In genomic region chr16:49904248-49904930, GRCm38 (mm10) we compare ENCODE assay signal across 12 mouse cellular contexts.
DNase-seq lines count a peak whose midpoint lies in the region; ATAC-seq lines count a peak whose summit lies in the region.
"Had no signal": no experiment of that assay in that cellular context is flagged by ENCODE, and none has a peak within 500 bp of the region (broad histone marks: within the 10 kb centered on the region; RNA-seq: fewer than 3 reads in every experiment).

No protein-coding gene starts in this region.

- 77% methylated on average over 10 of the region's 10 CpGs for WGBS in heart, embryonic 10.5 days
- WGBS in limb, embryonic 12.5 days = 88% methylated on average over 10 of the region's 10 CpGs

- H3K9me3 ChIP-seq in heart, embryonic 10.5 days = no peaks in the 10 kb centered on the region
- H3K9me3 ChIP-seq in megakaryocyte, embryonic 14.5 days = no peaks in the 10 kb centered on the region
- H3K9me3 ChIP-seq in limb, embryonic 12.5 days = no peaks in the 10 kb centered on the region

- ATAC-seq in megakaryocyte, adult 5-6 weeks (ENCODE audit: poor library complexity, severe bottlenecking) = no peak
- no peak for ATAC-seq in limb, embryonic 12.5 days (ENCODE audit: insufficient number of reproducible peaks, insufficient read depth, low FRiP score, low TSS enrichment, low read depth)
- ATAC-seq in frontal cortex, adult (ENCODE audit: low TSS enrichment) = no peak
- ATAC-seq in monocyte, adult 5-6 weeks (replicated peaks; ENCODE audit: insufficient number of reproducible peaks, low FRiP score, low TSS enrichment, poor library complexity, severe bottlenecking) = no peak
- ATAC-seq: CD4-positive, CD25-positive, alpha-beta regulatory T cell, adult 4 months; hindbrain, postnatal 0 days had no signal

- no peak overlapping the region for H3K4me3 ChIP-seq in heart, embryonic 10.5 days
- peak overlapping the region; percentile 40 for H3K4me3 ChIP-seq in megakaryocyte, embryonic 14.5 days (replicated peaks)
- H3K4me3 ChIP-seq in limb, embryonic 12.5 days (replicated peaks) = no peak overlapping the region

- H3K4me1 ChIP-seq in heart, embryonic 10.5 days = peaks cover 29% of the 10 kb centered on the region
- peaks cover 86% of the 10 kb centered on the region for H3K4me1 ChIP-seq in megakaryocyte, embryonic 14.5 days
- peaks cover 30% of the 10 kb centered on the region for H3K4me1 ChIP-seq in limb, embryonic 12.5 days (replicated peaks)

- H3K27me3 ChIP-seq in heart, embryonic 10.5 days (ENCODE audit: insufficient read depth, poor library complexity, severe bottlenecking) = no peaks in the 10 kb centered on the region
- H3K27me3 ChIP-seq in megakaryocyte, embryonic 14.5 days (replicated peaks) = no peaks in the 10 kb centered on the region
- no peaks in the 10 kb centered on the region for H3K27me3 ChIP-seq in limb, embryonic 12.5 days

- no peak for DNase-seq in heart, embryonic 10.5 days (ENCODE audit: low spot score)
- no peak for DNase-seq in heart, postnatal 4 days
- no peak for DNase-seq in thymus, postnatal 25 days
- DNase-seq: cerebellum, postnatal 25 days; gastrocnemius, postnatal 14 days had no signal

- no peak overlapping the region for H3K4me2 ChIP-seq in limb, embryonic 12.5 days

- H3K9ac ChIP-seq in limb, embryonic 12.5 days (replicated peaks) = no peak overlapping the region

- no peaks in the 10 kb centered on the region for H3K36me3 ChIP-seq in heart, embryonic 10.5 days
- peaks cover 96% of the 10 kb centered on the region for H3K36me3 ChIP-seq in megakaryocyte, embryonic 14.5 days (replicated peaks; ENCODE audit: low read length)
- peaks cover 5% of the 10 kb centered on the region; the same call in 1 of the 2 replicates for H3K36me3 ChIP-seq in limb, embryonic 12.5 days

- H3K27ac ChIP-seq in heart, embryonic 10.5 days = peak overlapping the region; percentile 83
- H3K27ac ChIP-seq in limb, embryonic 12.5 days = peak overlapping the region; percentile 84; the same call in 1 of the 2 replicates
- H3K27ac ChIP-seq: hindbrain, postnatal 0 days had no signal
